Mouse (Mus musculus): ENCODE data around the gene Epb41l2. TPM values are rescaled to one million over a fixed set of nuclear protein-coding genes. Genes with fewer than 3 reads are reported as not detected.

The Epb41l2 gene
- polyA plus RNA-seq, 1 experiment from 2014 or later, result 66.8 TPM

GRCm38 (mm10) chr10:25353941-25354340 lies 5.7 kb upstream of the Epb41l2 start:
- Histone ChIP-seq H3K27me3 (ENCODE audit: control insufficient read depth, insufficient read depth, low read length) (no peaks in the 10 kb centered on the region), H3K4me1 (ENCODE audit: control insufficient read depth, insufficient read depth, low read length) (no peaks in the 10 kb centered on the region), H3K4me3 (ENCODE audit: low read depth, low read length) (no peak overlapping the region), H3K36me3 (replicated peaks; ENCODE audit: control insufficient read depth, insufficient read depth, low read depth, low read length) (no peaks in the 10 kb centered on the region), H3K4me2 (ENCODE audit: low read depth, low read length) (no peak overlapping the region), H3K27ac (replicated peaks; ENCODE audit: low read depth, low read length) (no peak overlapping the region), H3K9ac (replicated peaks; ENCODE audit: low read length) (no peak overlapping the region), H3K9me3 (replicated peaks; ENCODE audit: control insufficient read depth, low read length) (no peaks in the 10 kb centered on the region)
- WGBS, result 94% methylated on average over 3 of the region's 3 CpGs
- ATAC-seq (replicated peaks; ENCODE audit: insufficient number of reproducible peaks, low FRiP score, low TSS enrichment, low read depth), result no peak
- no peak for DNase-seq (ENCODE audit: low spot score)

- no peak for ATAC-seq (replicated peaks; ENCODE audit: insufficient number of reproducible peaks, low FRiP score, low TSS enrichment, low read depth)
Observed at GRCm38 (mm10) chr10:25354390-25354789, 5.2 kb upstream of the Epb41l2 start.

GRCm38 (mm10) chr10:25359959-25360811 lies 587 bp downstream of the Epb41l2 start:
- ATAC-seq (replicated peaks; ENCODE audit: insufficient number of reproducible peaks, low FRiP score, low TSS enrichment, low read depth) (peak; percentile 53), DNase-seq (ENCODE audit: low spot score) (peak; percentile 45)
- no peaks in the 10 kb centered on the region for H3K9me3 ChIP-seq (replicated peaks; ENCODE audit: control insufficient read depth, low read length)
- H3K27ac ChIP-seq (replicated peaks; ENCODE audit: low read depth, low read length), result peak overlapping the region; percentile 77
- no peaks in the 10 kb centered on the region for H3K27me3 ChIP-seq (ENCODE audit: control insufficient read depth, insufficient read depth, low read length)
- H3K9ac ChIP-seq (replicated peaks; ENCODE audit: low read length), result peak overlapping the region; percentile 69
- peak overlapping the region; percentile 33 for H3K4me2 ChIP-seq (ENCODE audit: low read depth, low read length)
- no peaks in the 10 kb centered on the region for H3K36me3 ChIP-seq (replicated peaks; ENCODE audit: control insufficient read depth, insufficient read depth, low read depth, low read length)
- no peaks in the 10 kb centered on the region for H3K4me1 ChIP-seq (ENCODE audit: control insufficient read depth, insufficient read depth, low read length)
- WGBS, result under 1% methylated on average over 46 of the region's 84 CpGs
- H3K4me3 ChIP-seq (ENCODE audit: low read depth, low read length), result peak overlapping the region; percentile 69

More at GRCm38 (mm10) chr10:25354390-25354789, 5.2 kb upstream of the Epb41l2 start:
- H3K27me3 ChIP-seq (ENCODE audit: control insufficient read depth, insufficient read depth, low read length), result no peaks in the 10 kb centered on the region
- H3K27ac ChIP-seq (replicated peaks; ENCODE audit: low read depth, low read length), result no peak overlapping the region
- H3K4me2 ChIP-seq (ENCODE audit: low read depth, low read length), result no peak overlapping the region
- no peaks in the 10 kb centered on the region for H3K9me3 ChIP-seq (replicated peaks; ENCODE audit: control insufficient read depth, low read length)
- 91% methylated on average over 7 of the region's 7 CpGs for WGBS
- H3K4me1 ChIP-seq (ENCODE audit: control insufficient read depth, insufficient read depth, low read length), result no peaks in the 10 kb centered on the region
- no peak overlapping the region for H3K9ac ChIP-seq (replicated peaks; ENCODE audit: low read length)
- no peak for DNase-seq (ENCODE audit: low spot score)
- H3K36me3 ChIP-seq (replicated peaks; ENCODE audit: control insufficient read depth, insufficient read depth, low read depth, low read length), result no peaks in the 10 kb centered on the region
- no peak overlapping the region for H3K4me3 ChIP-seq (ENCODE audit: low read depth, low read length)

- H3K9ac ChIP-seq (replicated peaks; ENCODE audit: low read length), result no peak overlapping the region
- WGBS, result 68% methylated on average over 6 of the region's 6 CpGs
Observed at GRCm38 (mm10) chr10:25362235-25362634, 2.6 kb downstream of the Epb41l2 start.

GRCm38 (mm10) chr10:25365158-25365557 lies 5.6 kb downstream of the Epb41l2 start:
- Histone ChIP-seq H3K9ac (replicated peaks; ENCODE audit: low read length) (no peak overlapping the region), H3K4me2 (ENCODE audit: low read depth, low read length) (no peak overlapping the region), H3K4me1 (ENCODE audit: control insufficient read depth, insufficient read depth, low read length) (no peaks in the 10 kb centered on the region), H3K27me3 (ENCODE audit: control insufficient read depth, insufficient read depth, low read length) (no peaks in the 10 kb centered on the region), H3K36me3 (replicated peaks; ENCODE audit: control insufficient read depth, insufficient read depth, low read depth, low read length) (no peaks in the 10 kb centered on the region), H3K4me3 (ENCODE audit: low read depth, low read length) (no peak overlapping the region), H3K27ac (replicated peaks; ENCODE audit: low read depth, low read length) (no peak overlapping the region), H3K9me3 (replicated peaks; ENCODE audit: control insufficient read depth, low read length) (no peaks in the 10 kb centered on the region)
- WGBS, result 90% methylated on average over 7 of the region's 7 CpGs
- ATAC-seq (replicated peaks; ENCODE audit: insufficient number of reproducible peaks, low FRiP score, low TSS enrichment, low read depth), result no peak
- DNase-seq (ENCODE audit: low spot score), result no peak

More at GRCm38 (mm10) chr10:25362235-25362634, 2.6 kb downstream of the Epb41l2 start:
- ATAC-seq (replicated peaks; ENCODE audit: insufficient number of reproducible peaks, low FRiP score, low TSS enrichment, low read depth) (no peak), DNase-seq (ENCODE audit: low spot score) (no peak)
- H3K27ac ChIP-seq (replicated peaks; ENCODE audit: low read depth, low read length), result no peak overlapping the region
- H3K27me3 ChIP-seq (ENCODE audit: control insufficient read depth, insufficient read depth, low read length), result no peaks in the 10 kb centered on the region
- no peaks in the 10 kb centered on the region for H3K9me3 ChIP-seq (replicated peaks; ENCODE audit: control insufficient read depth, low read length)
- H3K4me1 ChIP-seq (ENCODE audit: control insufficient read depth, insufficient read depth, low read length), result no peaks in the 10 kb centered on the region
- H3K36me3 ChIP-seq (replicated peaks; ENCODE audit: control insufficient read depth, insufficient read depth, low read depth, low read length), result no peaks in the 10 kb centered on the region
- H3K4me2 ChIP-seq (ENCODE audit: low read depth, low read length), result peak overlapping the region; percentile 14; the same call in 1 of the 2 replicates
- H3K4me3 ChIP-seq (ENCODE audit: low read depth, low read length), result no peak overlapping the region

- no peak for DNase-seq (ENCODE audit: low spot score)
- 71% methylated on average over 7 of the region's 7 CpGs for WGBS
Observed at GRCm38 (mm10) chr10:25365708-25366107, 6.1 kb downstream of the Epb41l2 start.

GRCm38 (mm10) chr10:25366691-25367090 lies 7.1 kb downstream of the Epb41l2 start:
- H3K9me3 ChIP-seq (replicated peaks; ENCODE audit: control insufficient read depth, low read length), result no peaks in the 10 kb centered on the region
- H3K4me2 ChIP-seq (ENCODE audit: low read depth, low read length), result no peak overlapping the region
- H3K9ac ChIP-seq (replicated peaks; ENCODE audit: low read length), result no peak overlapping the region
- H3K4me3 ChIP-seq (ENCODE audit: low read depth, low read length), result no peak overlapping the region
- 0 out of 2 replicates have a peak, but pooled peaks cover 2% of the 10 kb centered on the region for H3K4me1 ChIP-seq (ENCODE audit: control insufficient read depth, insufficient read depth, low read length)
- DNase-seq (ENCODE audit: low spot score) (no peak), ATAC-seq (replicated peaks; ENCODE audit: insufficient number of reproducible peaks, low FRiP score, low TSS enrichment, low read depth) (no peak)
- no peaks in the 10 kb centered on the region for H3K36me3 ChIP-seq (replicated peaks; ENCODE audit: control insufficient read depth, insufficient read depth, low read depth, low read length)
- 73% methylated on average over 5 of the region's 5 CpGs for WGBS
- H3K27ac ChIP-seq (replicated peaks; ENCODE audit: low read depth, low read length), result no peak overlapping the region
- H3K27me3 ChIP-seq (ENCODE audit: control insufficient read depth, insufficient read depth, low read length), result no peaks in the 10 kb centered on the region

More at GRCm38 (mm10) chr10:25365708-25366107, 6.1 kb downstream of the Epb41l2 start:
- Histone ChIP-seq H3K4me1 (ENCODE audit: control insufficient read depth, insufficient read depth, low read length) (no peaks in the 10 kb centered on the region), H3K4me3 (ENCODE audit: low read depth, low read length) (no peak overlapping the region), H3K4me2 (ENCODE audit: low read depth, low read length) (no peak overlapping the region), H3K9me3 (replicated peaks; ENCODE audit: control insufficient read depth, low read length) (no peaks in the 10 kb centered on the region), H3K27me3 (ENCODE audit: control insufficient read depth, insufficient read depth, low read length) (no peaks in the 10 kb centered on the region), H3K27ac (replicated peaks; ENCODE audit: low read depth, low read length) (no peak overlapping the region), H3K36me3 (replicated peaks; ENCODE audit: control insufficient read depth, insufficient read depth, low read depth, low read length) (no peaks in the 10 kb centered on the region), H3K9ac (replicated peaks; ENCODE audit: low read length) (no peak overlapping the region)
- no peak for ATAC-seq (replicated peaks; ENCODE audit: insufficient number of reproducible peaks, low FRiP score, low TSS enrichment, low read depth)

GRCm38 (mm10) chr10:25368928-25369327 lies 9.3 kb downstream of the Epb41l2 start:
- ATAC-seq (replicated peaks; ENCODE audit: insufficient number of reproducible peaks, low FRiP score, low TSS enrichment, low read depth) (no peak), DNase-seq (ENCODE audit: low spot score) (no peak)
- H3K4me2 ChIP-seq (ENCODE audit: low read depth, low read length), result no peak overlapping the region
- H3K4me3 ChIP-seq (ENCODE audit: low read depth, low read length), result no peak overlapping the region
- no peaks in the 10 kb centered on the region for H3K27me3 ChIP-seq (ENCODE audit: control insufficient read depth, insufficient read depth, low read length)
- no peak overlapping the region for H3K27ac ChIP-seq (replicated peaks; ENCODE audit: low read depth, low read length)
- no peak overlapping the region for H3K9ac ChIP-seq (replicated peaks; ENCODE audit: low read length)
- H3K9me3 ChIP-seq (replicated peaks; ENCODE audit: control insufficient read depth, low read length), result no peaks in the 10 kb centered on the region
- 51% methylated on average over 3 of the region's 3 CpGs for WGBS
- 0 out of 2 replicates have a peak, but pooled peaks cover 2% of the 10 kb centered on the region for H3K4me1 ChIP-seq (ENCODE audit: control insufficient read depth, insufficient read depth, low read length)
- no peaks in the 10 kb centered on the region for H3K36me3 ChIP-seq (replicated peaks; ENCODE audit: control insufficient read depth, insufficient read depth, low read depth, low read length)
